Mouse (Mus musculus) kidney, embryonic 15.5 days (tissue): ENCODE measurements around the gene Nudt5. TPM values are rescaled to one million over a fixed set of nuclear protein-coding genes. Genes with fewer than 3 reads are reported as not detected.
A peak's percentile ranks its signal among the peaks of the same experiment; 100 is the strongest.
"Not testable (repeated sequence)": the region's sequence is repeated elsewhere in the genome, so short reads cannot be mapped to it uniquely, and the experiment has no call there.

Experiments
- ATAC-seq: fragments of 200-750 bp; cut with Nextera tagmentation; replicated peaks from 2 replicates; pipeline ENCODE4 v1.8.0; 2017; ENCODE audit warnings: moderate TSS enrichment; ENCODE audit not compliant: low FRiP score
- H3K27ac ChIP-seq: fragments of 300-500 bp; sonication (generic); 2 replicates; pipeline ENCODE4 v1.5.1; 2015; ENCODE audit warnings: mild to moderate bottlenecking, inconsistent platforms
- H3K27me3 ChIP-seq: fragments of 300-500 bp; sonication (generic); 2 replicates; pipeline ENCODE4 v1.6.1; 2015; ENCODE audit warnings: inconsistent platforms
- H3K36me3 ChIP-seq: fragments of 300-500 bp; sonication (generic); 2 replicates; pipeline ENCODE4 v1.6.1; 2015; ENCODE audit warnings: inconsistent platforms
- H3K4me1 ChIP-seq: fragments of 300-500 bp; sonication (generic); 2 replicates; pipeline ENCODE4 v1.6.1; 2015; ENCODE audit warnings: inconsistent platforms
- H3K4me2 ChIP-seq: fragments of 300-500 bp; sonication (generic); 2 replicates; pipeline ENCODE4 v1.6.1; 2015; ENCODE audit warnings: moderate library complexity, mild to moderate bottlenecking, inconsistent platforms
- H3K4me3 ChIP-seq: fragments of 300-500 bp; sonication (generic); replicated peaks from 2 replicates; pipeline ENCODE4 v1.5.1; 2015; ENCODE audit warnings: mild to moderate bottlenecking, inconsistent platforms
- H3K9ac ChIP-seq: fragments of 300-500 bp; sonication (generic); 2 replicates; pipeline ENCODE4 v1.6.1; 2015; ENCODE audit warnings: mild to moderate bottlenecking, inconsistent platforms
- H3K9me3 ChIP-seq: fragments of 300-500 bp; sonication (generic); replicated peaks from 2 replicates; pipeline ENCODE4 v1.6.1; 2016; ENCODE audit warnings: inconsistent platforms
- WGBS: fragments of 180-500 bp; shearing (Covaris S2); methylation state at CpG from one replicate; pipeline ENCODE4 v1.1.7; 2015; ENCODE audit warnings: mixed read lengths; 5-methylcytosine and 5-hydroxymethylcytosine counted together
- polyA plus RNA-seq: library from polyadenylated mRNA; unstranded; fragments of >200 nt; fragmentation: Nextera tagmentation; extraction: Ambion mirVana; gene quantifications from 2 replicates; pipeline ENCODE4 v1.2.1, GENCODE M21; 2015

The Nudt5 gene
- 77.5 and 82.9 TPM in 2 replicates for polyA plus RNA-seq

DNA sequence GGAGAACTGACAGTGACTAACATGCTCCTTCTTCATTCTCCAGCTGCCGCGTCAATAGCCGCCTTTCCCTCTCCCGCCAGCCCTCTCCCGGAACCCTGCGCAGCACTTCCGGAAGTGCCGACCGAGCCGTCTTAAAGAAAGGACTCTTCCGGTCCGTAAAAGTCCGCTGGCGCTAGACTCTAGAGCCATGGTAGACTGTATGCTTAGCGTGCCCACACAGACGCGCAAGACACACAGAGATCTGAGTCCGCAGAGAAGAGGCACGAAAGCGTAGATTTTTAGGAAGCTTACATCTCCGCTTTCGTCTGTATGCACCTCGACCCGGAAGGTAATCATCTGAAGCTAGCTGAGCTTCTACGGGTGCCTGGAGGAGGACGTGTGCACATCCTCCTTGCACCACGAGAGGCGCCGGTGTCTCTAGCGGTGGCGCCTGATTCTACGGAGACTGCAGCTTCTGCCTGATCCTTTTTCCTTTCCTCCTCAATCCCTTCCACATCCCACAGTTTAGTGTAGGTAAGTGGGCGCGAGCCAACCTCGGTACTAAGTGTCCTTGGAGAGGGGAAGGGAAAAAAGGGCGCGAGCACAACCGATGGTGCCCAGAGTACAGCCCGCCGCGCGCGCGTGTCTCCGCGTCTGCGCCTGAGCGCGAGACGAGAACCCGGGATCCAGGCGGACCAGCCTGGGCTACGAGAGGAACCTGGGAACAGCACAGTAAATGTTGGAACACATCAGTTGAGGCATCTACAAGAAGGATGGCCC, at the start of gene Nudt5, which contains the start of gene Cdc123:
Gene Nudt5, plus strand, starts transcription at position 147 of the 759 bp plus-strand sequence.
Gene Cdc123, minus strand, starts transcription at position 292 of the 759 bp plus-strand sequence.
- H3K4me3 ChIP-seq: peak within 1 kb of the TSS; percentile 84
- no peaks in the 10 kb centered on the region for H3K27me3 ChIP-seq
- H3K27ac ChIP-seq: peak within 1 kb of the TSS; percentile 96
- H3K4me1 ChIP-seq: peaks cover 13% of the 10 kb centered on the region
- H3K36me3 ChIP-seq: peaks cover 34% of the 10 kb centered on the region
- H3K9ac ChIP-seq: peak within 1 kb of the TSS; percentile 84
- H3K9me3 ChIP-seq: no peaks in the 10 kb centered on the region
- under 1% methylated on average over 53 of the region's 53 CpGs for WGBS
- ATAC-seq: peak; percentile 98
- H3K4me2 ChIP-seq: peak within 1 kb of the TSS; percentile 64

DNA sequence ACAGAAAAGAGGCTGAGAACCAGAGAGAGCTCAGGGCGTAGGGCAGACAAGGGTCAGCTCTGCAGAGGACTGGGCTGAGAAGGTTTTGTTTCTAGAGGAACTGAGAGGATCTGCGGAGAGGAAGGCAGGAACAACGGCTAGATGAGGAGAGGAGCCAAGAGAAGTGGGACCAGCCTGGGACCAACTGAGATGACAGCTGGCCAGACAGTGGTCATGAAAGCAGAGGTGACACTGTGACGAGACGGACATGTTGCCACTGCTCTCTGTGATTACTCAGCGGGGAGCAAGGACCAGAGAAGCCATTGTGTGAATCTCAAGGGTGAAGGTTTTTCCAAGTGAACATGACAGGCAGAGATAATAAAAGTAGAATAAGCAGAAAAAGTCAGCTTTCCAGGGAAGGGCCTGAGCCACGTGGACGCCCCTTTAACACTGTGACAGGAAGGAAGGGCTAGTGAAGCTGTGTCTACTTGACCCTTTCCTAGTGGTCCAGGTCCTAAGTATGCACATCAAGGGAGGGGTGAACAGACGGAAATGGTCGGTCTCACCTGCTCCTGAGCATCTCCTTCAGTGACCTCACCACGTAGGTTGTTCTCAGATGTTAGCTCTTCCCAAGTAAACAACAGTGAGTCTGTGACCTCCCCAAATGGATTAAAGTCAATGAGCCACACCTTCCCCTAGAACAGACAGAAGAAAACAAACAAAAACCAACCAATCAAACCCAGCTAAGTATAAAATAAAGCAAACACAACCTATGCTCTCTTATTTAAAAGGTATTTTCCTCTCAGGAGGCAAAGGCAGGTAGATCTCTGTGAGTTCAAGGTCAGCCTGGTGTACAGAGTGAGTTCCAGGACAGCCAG, 46.8 kb upstream of the Nudt5 start:
- no peak overlapping the region for H3K4me3 ChIP-seq
- no peak overlapping the region for H3K4me2 ChIP-seq
- no peaks in the 10 kb centered on the region for H3K27me3 ChIP-seq
- H3K27ac ChIP-seq: no peak overlapping the region
- H3K9me3 ChIP-seq: no peaks in the 10 kb centered on the region
- no peaks in the 10 kb centered on the region for H3K4me1 ChIP-seq
- WGBS: 89% methylated on average over 11 of the region's 11 CpGs
- no peak overlapping the region for H3K9ac ChIP-seq
- peaks cover 96% of the 10 kb centered on the region for H3K36me3 ChIP-seq
- no peak for ATAC-seq

DNA sequence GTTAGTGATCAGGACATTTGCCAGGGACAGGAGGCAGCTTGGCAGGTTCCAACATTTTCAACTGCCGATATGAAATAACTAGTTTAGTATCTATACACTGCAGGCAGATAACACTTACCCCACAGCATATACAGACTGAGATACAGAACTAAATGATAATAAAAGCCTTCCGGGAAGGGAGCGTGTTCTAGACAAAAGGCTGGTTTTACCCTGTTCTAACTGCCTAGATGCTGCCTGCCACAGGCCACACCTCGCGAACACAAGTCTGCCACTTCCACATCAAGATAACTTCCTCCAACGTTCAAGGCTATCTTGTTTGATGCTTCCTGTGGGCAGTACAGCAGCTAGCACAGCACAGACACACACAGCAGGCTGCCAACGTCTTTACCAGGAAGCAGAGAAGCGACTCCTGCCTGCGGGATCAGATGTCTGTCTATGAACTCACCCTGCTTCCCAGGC, 43.6 kb upstream of the Nudt5 start:
- WGBS: 82% methylated on average over 9 of the region's 9 CpGs
- Histone ChIP-seq H3K27ac (no peak overlapping the region), H3K4me2 (no peak overlapping the region)

DNA sequence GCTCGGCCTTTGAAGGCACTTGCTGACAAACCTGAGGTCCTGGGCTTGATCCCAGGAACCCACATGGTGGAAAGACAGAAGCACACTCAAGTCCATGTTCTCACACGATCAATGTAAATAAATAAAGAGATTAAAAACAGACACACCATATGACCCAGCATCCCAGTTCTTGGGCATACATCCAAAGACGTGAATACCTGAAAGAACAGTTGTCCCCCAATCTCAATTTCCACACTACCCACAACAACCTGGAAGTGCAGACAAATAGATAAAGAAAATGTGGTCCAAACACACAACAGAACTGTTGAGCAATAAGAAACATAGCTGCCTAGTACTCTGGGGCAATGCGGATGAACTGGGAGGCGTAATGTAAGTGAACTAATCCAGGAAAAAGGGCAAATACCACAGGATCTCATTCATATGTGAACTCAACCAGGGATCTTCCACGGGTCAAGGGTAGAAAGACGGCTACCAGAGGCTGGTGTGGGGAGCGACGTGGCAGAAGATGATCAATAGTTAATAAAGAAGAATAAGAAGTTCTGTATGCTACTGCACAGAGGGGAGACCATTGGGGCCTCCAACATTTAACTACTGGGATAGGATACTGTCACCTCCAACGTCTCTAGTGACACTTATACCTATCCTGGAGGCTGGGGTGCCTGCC, 42.8 kb upstream of the Nudt5 start:
- no peaks in the 10 kb centered on the region for H3K9me3 ChIP-seq
- H3K9ac ChIP-seq: no peak overlapping the region
- H3K27ac ChIP-seq: no peak overlapping the region
- no peak overlapping the region for H3K4me3 ChIP-seq
- H3K4me1 ChIP-seq: no peaks in the 10 kb centered on the region
- no peak for ATAC-seq
- no peak overlapping the region for H3K4me2 ChIP-seq
- H3K27me3 ChIP-seq: no peaks in the 10 kb centered on the region
- peaks cover 87% of the 10 kb centered on the region for H3K36me3 ChIP-seq
- WGBS: 91% methylated on average over 10 of the region's 10 CpGs

More for the DNA sequence above, 43.6 kb upstream of the Nudt5 start:
- Histone ChIP-seq H3K9ac (no peak overlapping the region), H3K4me3 (no peak overlapping the region), H3K27me3 (no peaks in the 10 kb centered on the region), H3K36me3 (peaks cover 93% of the 10 kb centered on the region), H3K9me3 (no peaks in the 10 kb centered on the region), H3K4me1 (no peaks in the 10 kb centered on the region)
- no peak for ATAC-seq

DNA sequence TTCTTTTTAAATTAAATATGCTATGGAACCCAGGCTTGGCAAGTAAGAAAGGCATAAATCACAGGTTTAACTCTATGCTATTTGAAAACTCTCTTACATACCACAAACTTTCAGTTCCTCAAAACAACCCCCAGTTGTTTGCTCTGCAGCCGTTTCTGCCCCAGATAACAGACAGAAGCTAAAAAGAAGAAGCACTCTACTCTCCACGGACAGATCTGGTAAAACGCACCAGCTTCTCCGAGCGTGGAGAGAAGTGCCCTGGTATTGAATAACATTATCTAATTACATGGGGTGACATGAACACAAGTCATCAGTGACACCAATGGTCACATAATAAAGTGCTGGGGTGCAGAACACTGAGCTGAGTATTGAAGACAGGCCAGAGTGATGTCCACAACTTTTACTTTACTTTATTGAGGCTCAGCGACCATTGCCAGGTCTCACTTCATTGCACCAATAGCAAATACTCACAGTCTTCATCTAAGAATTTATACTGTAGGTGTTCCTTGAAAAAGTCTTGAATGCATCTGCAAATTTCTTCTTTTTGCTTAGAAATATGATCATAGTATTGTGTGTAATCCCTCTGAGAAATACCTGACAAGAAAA, 40.3 kb upstream of the Nudt5 start:
- H3K4me1 ChIP-seq: no peaks in the 10 kb centered on the region
- H3K27ac ChIP-seq: no peak overlapping the region
- H3K27me3 ChIP-seq: no peaks in the 10 kb centered on the region
- peaks cover 83% of the 10 kb centered on the region for H3K36me3 ChIP-seq
- WGBS: 58% methylated on average over 6 of the region's 6 CpGs
- H3K9ac ChIP-seq: no peak overlapping the region
- H3K4me2 ChIP-seq: no peak overlapping the region
- ATAC-seq: no peak
- no peak overlapping the region for H3K4me3 ChIP-seq
- H3K9me3 ChIP-seq: no peaks in the 10 kb centered on the region

DNA sequence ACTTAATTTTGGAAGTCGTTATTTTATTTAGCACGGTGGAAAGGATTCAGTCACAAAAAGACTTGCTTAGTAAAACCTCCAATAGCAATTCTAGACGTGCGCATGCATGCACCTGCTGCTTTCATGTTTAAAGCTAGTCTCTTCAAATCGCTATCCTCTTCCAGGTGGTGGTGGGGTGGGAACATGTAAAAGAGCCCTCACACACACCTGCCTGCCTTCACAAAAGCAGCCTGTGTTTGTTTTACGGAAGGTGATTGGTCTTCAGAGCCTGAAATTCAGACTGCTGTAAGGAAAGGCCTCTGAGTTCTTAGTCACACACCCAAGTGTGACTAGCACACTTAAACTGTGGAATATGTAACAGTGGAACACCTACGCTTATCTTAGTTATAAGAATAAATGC, 39.6 kb upstream of the Nudt5 start:
- WGBS: 92% methylated on average over 7 of the region's 7 CpGs

DNA sequence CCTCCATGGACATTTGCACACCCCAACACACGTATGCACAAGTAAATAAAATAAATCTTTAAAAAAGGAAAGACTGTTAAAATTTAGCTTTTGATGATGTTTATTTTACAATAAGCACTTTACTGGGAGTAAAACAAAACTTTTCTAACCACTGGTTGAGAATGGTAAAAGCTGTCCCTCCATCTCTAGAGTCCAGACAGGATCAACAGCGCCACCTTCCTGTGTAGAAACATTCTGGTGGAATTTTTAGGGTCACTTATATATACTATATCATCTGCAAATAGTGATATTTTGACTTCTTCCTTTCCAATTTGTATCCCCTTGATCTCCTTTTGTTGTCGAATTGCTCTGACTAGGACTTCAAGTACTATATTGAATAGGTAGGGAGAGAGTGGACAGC, 38.6 kb upstream of the Nudt5 start:
- not testable (repeated sequence) for H3K4me3 ChIP-seq, H3K9ac ChIP-seq, H3K27me3 ChIP-seq, H3K4me1 ChIP-seq, ATAC-seq, H3K27ac ChIP-seq, H3K9me3 ChIP-seq, H3K4me2 ChIP-seq
- WGBS: 82% methylated on average over 3 of the region's 3 CpGs
- peaks cover 84% of the 10 kb centered on the region for H3K36me3 ChIP-seq

More for the DNA sequence above, 39.6 kb upstream of the Nudt5 start:
- H3K36me3 ChIP-seq: peaks cover 84% of the 10 kb centered on the region
- H3K27ac ChIP-seq: no peak overlapping the region
- H3K9me3 ChIP-seq: no peaks in the 10 kb centered on the region
- no peak overlapping the region for H3K4me2 ChIP-seq
- no peak overlapping the region for H3K9ac ChIP-seq
- no peaks in the 10 kb centered on the region for H3K27me3 ChIP-seq
- no peak for ATAC-seq
- H3K4me1 ChIP-seq: no peaks in the 10 kb centered on the region
- no peak overlapping the region for H3K4me3 ChIP-seq

DNA sequence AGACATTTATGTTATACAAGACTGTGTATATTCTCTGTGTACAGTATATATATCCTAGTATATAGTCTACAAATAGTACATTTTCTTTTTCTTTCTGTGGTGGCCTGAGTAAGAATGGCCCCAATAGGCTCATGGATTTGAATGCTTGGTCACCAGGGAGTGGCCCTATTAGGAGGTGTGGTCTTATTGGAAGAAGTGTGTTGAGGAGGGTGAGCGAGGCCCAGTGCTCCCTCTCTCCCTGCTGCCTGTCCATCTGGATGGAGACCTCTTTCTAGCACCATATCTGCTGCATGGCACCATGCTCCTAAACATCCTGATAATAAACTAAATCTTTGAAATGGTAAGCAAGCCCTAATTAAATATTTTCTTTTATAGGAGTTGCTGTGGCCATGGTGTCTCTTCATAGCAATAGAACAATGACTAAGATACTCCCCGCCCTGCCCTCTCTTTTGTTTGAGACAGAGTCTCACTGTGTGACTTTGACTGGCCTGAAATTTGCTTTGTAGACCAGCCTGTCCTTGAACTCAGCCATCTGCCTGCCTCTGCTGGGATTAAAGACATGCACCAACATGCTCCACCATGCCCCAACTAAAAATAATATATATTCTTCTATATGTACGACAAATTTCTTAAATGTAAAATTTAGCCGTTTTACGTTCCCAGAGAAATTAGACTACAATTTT, 34.6 kb upstream of the Nudt5 start:
- no peak for ATAC-seq
- Histone ChIP-seq H3K9ac (no peak overlapping the region), H3K27ac (no peak overlapping the region), H3K4me3 (no peak overlapping the region), H3K36me3 (peaks cover 72% of the 10 kb centered on the region), H3K4me1 (no peaks in the 10 kb centered on the region), H3K4me2 (no peak overlapping the region), H3K27me3 (no peaks in the 10 kb centered on the region), H3K9me3 (no peaks in the 10 kb centered on the region)
- 95% methylated on average over 5 of the region's 5 CpGs for WGBS

DNA sequence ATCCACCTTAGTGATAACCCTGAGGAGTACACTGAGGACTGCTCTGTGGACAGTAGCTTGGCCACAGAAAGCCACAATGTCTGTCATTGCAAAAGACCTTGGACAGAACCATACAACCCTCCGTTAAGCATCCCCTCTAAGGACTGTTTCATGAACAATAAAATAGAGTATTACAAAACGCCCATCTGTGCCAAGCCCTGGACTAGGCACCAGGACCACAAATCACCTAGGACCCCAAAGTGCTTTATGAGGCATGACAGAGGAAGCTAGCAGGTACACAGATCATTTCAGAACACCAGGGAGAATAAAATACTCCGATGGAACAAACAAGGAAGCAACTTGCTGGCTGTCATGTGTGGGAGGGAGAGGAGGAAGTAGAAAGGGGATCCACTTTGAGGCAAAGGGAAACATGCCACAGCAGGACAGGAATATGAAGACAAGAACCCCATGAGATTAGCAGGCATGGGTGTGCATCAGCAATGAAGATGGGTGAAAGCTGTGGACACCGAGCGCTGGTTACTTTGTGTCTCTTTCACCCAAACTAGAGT, 33.5 kb upstream of the Nudt5 start:
- Histone ChIP-seq H3K36me3 (peaks cover 69% of the 10 kb centered on the region), H3K4me2 (no peak overlapping the region), H3K4me1 (no peaks in the 10 kb centered on the region), H3K9me3 (no peaks in the 10 kb centered on the region), H3K4me3 (no peak overlapping the region), H3K27ac (no peak overlapping the region), H3K27me3 (no peaks in the 10 kb centered on the region), H3K9ac (no peak overlapping the region)
- WGBS: 69% methylated on average over 5 of the region's 5 CpGs
- 0 out of 2 replicates have a peak, but pooled peaks have one; percentile 33 for ATAC-seq

DNA sequence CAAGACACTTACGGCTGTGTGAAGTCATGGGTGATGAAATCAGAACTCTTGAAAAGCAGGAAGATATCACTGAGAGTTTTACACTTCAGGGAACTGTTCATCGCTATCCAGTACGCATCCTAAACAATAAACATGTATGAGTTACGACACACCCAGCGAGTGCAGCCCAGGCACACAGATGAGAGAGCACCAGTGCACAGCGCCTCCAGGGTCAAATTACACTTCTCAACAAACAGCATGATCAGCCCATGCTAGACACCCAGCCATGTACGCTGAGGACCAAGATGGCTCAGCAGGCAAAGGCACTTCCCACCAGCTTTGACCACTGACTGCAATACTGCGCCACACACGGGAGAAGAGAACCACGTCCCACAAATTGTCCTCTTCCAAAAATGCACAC, 23.6 kb upstream of the Nudt5 start:
- ATAC-seq: 0 out of 2 replicates have a peak, but pooled peaks have one; percentile 43
- Histone ChIP-seq H3K36me3 (peaks cover 76% of the 10 kb centered on the region), H3K4me2 (no peak overlapping the region), H3K4me3 (no peak overlapping the region), H3K9ac (no peak overlapping the region), H3K9me3 (no peaks in the 10 kb centered on the region), H3K27ac (no peak overlapping the region), H3K27me3 (no peaks in the 10 kb centered on the region), H3K4me1 (no peaks in the 10 kb centered on the region)
- WGBS: 64% methylated on average over 10 of the region's 10 CpGs

DNA sequence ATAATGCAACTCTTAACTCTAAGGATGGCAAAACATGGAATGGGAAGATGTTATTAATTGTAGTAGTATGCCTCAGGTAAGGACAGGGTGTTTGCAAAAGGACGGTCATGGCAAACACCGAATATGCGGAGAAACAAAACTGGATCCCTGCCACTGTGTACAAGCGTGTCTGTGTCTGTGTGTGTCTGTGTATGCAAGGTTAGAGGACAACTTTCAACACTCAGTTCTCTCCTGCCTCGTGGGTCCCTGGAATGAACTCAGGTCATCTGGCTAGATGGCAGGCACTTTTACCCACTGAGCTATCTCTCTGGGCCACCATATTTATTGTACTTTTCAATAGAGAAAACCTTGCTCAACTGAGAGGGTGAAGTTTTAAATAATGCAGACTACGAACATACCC, 22.4 kb upstream of the Nudt5 start:
- Histone ChIP-seq H3K27me3 (no peaks in the 10 kb centered on the region), H3K36me3 (peaks cover 74% of the 10 kb centered on the region), H3K4me1 (no peaks in the 10 kb centered on the region), H3K4me3 (no peak overlapping the region), H3K4me2 (no peak overlapping the region), H3K9ac (no peak overlapping the region), H3K27ac (no peak overlapping the region), H3K9me3 (no peaks in the 10 kb centered on the region)
- 94% methylated on average over 6 of the region's 6 CpGs for whole genome bisulfite sequencing
- ATAC-seq: no peak
